Mouse (Mus musculus): Measurements from ENCODE around the gene Bicdl2. TPM values are rescaled to one million over a fixed set of nuclear protein-coding genes. Genes with fewer than 3 reads are reported as not detected.

Bicdl2 gene
- not detected for total RNA-seq (2021)
- long read RNA-seq, experiment 1, result 0 reads
- long read RNA-seq, experiment 2, result 0 reads

- DNase-seq, result peak; percentile 36 to 44
- intact Hi-C loops (cut with DNase I), result loop anchor here (2.0 kb wide), 1 partner anchor 47 kb away; no protein-coding TSS in a partner anchor
Measured at GRCm38 (mm10) chr17:23660117-23660875, at the start of gene Bicdl2. Bicdl2 (plus strand) TSS chr17:23660506.

DNA sequence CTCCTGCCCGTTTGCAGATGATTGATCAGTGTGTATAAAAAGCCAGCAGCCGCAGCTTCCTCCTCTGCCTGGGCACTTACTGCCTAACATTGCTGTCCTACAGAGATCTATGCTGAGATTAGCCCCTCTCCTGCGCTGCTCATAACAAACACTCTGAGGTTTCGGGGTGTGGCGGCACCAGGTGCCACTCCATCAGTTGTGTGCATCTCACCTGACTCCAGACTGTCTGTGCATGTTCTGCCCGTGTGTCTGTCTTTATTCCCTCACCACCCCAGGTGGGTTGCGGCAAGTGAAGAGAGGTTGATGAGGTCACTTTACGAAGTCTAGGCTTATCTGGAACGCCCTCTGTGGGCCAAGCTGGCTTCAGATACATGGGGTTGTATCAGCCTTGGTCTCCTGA lies 43.2 kb upstream of the Bicdl2 start:
- intact Hi-C loops (cut with DNase I), result no loop called here
- no peak for DNase-seq

- intact Hi-C loops (cut with DNase I), result no loop called here
Measured at GRCm38 (mm10) chr17:23620351-23620750, 40.0 kb upstream of the Bicdl2 start.

DNA sequence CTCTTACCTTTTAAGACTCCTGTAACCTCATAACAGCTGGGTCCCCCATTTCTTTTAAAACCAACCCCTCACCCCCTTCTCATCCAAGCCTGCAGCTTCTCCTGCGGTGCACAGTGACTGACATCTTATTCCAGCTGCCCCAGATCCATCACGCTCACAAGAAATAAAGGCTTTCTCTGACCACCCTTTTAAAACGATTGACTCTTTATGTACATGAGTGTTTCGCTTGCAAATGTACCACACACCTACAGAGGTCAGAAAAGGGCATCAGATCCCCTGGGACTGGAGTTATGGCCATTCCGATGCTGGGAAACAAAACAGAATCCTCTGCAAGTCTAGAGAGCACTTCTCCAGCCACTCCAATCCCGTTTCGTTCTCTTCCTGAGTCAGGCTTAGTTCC lies 32.5 kb upstream of the Bicdl2 start:
- DNase-seq, result no peak
- intact Hi-C loops (cut with DNase I), result no loop called here

More at GRCm38 (mm10) chr17:23620351-23620750, 40.0 kb upstream of the Bicdl2 start:
- DNase-seq, result no peak

- intact Hi-C loops (cut with DNase I), result loop anchor here (2.0 kb wide), 1 partner anchor 60 kb away; no protein-coding TSS in a partner anchor
- peak; percentile 83 to 90 for DNase-seq
Measured at GRCm38 (mm10) chr17:23630195-23631020, 29.9 kb upstream of the Bicdl2 start.

DNA sequence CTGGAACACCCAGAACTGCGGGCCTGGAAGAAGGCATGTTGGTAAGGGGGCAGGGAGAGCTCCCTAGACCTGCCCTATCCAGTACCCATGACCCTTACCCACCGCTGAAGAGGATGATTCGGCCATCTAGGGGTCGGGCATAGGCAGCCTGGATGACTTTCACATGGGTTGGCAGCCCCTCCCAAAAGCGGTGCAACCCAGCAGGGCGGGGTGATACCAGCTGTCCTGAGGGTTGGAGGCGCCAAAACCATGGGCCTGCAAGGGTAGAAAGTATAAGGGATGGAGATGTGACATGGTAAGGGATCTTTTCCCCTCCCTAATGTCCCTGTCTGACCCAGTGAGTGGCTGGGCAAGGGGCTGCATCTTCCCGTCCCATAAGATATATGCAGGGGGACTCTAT lies 29.1 kb upstream of the Bicdl2 start:
- no peak for DNase-seq
- intact Hi-C loops (cut with DNase I), result loop anchor here (2.0 kb wide), 1 partner anchor 60 kb away; no protein-coding TSS in a partner anchor

DNA sequence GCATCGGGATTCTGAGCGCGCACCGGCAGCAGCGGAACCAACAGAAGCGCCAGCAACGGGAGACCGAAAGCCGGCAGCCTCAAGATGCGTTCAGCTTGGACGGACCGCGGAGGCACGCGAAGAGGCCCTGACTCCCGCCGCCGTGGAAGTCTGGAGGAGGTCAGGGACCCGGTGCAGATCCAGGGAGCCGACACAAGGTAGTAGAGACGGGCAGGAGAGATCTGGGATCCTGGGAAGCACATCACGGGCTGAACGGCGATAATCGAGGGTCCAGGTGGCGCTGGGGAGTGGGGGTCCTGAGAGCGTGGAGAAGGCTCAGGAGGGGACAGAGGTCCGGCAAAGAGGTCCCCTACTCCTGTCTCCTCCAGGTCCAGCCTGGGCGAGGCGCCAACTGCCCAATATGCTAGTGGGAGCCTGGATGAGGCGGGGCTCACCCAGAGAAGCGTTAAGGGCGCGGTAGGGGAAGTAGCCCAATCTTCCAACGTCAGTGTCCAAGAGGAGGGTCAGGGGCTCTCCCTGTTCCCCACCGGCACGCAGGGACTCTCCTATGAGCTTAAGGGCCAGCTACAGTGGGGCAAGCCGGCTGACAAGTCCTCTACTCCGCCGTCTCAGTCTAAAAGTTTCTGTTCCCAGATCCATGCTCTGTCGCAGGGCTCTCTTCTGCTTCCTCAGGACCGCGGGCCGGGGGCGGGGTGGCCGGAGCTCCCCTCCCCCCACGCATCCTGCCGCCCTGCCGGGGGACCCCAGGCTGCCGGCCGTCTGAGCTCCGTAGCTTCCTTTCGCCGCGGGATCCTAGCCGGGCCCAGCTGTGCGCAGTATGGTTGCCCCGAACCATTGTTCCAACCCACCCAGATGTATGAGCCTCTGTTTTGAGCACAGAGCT lies 15.5 kb upstream of the Bicdl2 start, which contains the start of gene Mmp25:
Gene Mmp25 (minus strand): TSS at position 665 of the 883 bp plus-strand sequence.
- DNase-seq, result peak; percentile 21 to 32
- intact Hi-C loops (cut with DNase I), result no loop called here

DNA sequence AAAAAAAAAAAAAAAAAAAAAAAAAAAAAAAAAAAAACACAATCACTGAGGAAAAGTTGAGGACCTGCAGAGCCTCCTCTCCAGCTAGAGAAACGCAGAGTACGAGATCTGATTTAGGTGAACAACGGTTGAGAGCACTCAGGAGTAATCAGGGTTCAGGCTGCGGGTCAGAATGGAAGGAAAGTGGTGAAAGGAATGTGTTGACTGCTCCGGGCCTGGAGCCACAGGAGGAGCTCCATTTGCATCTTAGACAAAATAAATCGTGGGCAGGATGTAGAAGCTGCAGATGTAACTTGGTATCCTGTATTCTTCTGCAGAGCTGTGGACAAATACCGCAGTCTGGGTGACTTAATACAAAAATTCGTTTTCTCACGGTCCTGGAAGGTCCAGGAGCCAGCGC lies 14.4 kb upstream of the Bicdl2 start:
- no peak for DNase-seq
- intact Hi-C loops (cut with DNase I), result no loop called here

GRCm38 (mm10) chr17:23651363-23651762 lies 8.9 kb upstream of the Bicdl2 start:
- DNase-seq, result no peak
- intact Hi-C loops (cut with DNase I), result no loop called here

- DNase-seq, result no peak
- intact Hi-C loops (cut with DNase I), result no loop called here
Measured at GRCm38 (mm10) chr17:23653324-23653723, 7.0 kb upstream of the Bicdl2 start.

- DNase-seq, result no peak
- intact Hi-C loops (cut with DNase I), result no loop called here
Measured at GRCm38 (mm10) chr17:23654001-23654400, 6.3 kb upstream of the Bicdl2 start.

DNA sequence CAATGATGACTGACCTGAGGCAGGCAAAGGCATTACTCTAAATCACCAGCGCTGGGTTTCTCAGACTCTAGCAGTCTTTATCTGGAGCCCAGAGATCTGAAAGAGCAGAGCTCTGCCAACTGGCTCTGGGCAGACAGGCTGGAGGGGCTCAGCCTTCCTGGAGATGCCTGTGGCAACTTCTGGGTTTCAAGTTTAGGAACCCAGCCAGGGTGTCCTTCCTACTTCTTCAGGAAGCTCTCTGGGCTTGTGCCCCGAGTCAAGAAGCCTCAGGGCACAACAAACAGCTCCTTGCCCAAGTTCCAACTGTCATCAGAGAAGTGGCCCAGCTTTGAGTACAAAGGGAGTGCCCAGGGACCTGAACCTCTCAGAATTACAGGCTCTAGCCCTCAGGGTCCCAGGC lies 5.9 kb upstream of the Bicdl2 start:
- no peak for DNase-seq
- intact Hi-C loops (cut with DNase I), result no loop called here

GRCm38 (mm10) chr17:23658450-23658849 lies 1.9 kb upstream of the Bicdl2 start:
- intact Hi-C loops (cut with DNase I), result no loop called here
- DNase-seq, result no peak

GRCm38 (mm10) chr17:23660876-23661200 lies 532 bp downstream of the Bicdl2 start:
- intact Hi-C loops (cut with DNase I), result loop anchor here (2.0 kb wide), 1 partner anchor 46 kb away; no protein-coding TSS in a partner anchor
- no peak for DNase-seq

DNA sequence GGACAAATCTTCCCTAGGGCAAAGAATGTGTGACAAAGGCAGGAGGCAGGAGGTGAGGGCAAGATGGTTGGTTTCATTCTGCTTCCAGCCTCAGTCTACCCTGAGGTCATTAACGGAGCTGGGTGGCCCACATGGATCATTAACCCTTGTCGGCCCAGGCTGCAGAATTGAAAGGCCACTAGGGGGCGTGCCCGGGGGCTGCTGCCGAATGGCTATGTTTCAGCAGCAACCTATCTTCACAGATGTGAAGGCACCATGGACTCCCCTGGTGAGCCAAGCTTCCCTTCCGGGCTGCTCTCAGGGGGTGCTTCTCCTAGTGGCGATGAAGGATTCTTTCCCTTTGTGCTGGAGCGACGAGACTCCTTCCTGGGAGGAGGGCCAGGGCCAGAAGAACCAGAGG lies 1.2 kb downstream of the Bicdl2 start:
- DNase-seq, result no peak
- intact Hi-C loops (cut with DNase I), result loop anchor here (2.0 kb wide), 1 partner anchor 45 kb away; no protein-coding TSS in a partner anchor

DNA sequence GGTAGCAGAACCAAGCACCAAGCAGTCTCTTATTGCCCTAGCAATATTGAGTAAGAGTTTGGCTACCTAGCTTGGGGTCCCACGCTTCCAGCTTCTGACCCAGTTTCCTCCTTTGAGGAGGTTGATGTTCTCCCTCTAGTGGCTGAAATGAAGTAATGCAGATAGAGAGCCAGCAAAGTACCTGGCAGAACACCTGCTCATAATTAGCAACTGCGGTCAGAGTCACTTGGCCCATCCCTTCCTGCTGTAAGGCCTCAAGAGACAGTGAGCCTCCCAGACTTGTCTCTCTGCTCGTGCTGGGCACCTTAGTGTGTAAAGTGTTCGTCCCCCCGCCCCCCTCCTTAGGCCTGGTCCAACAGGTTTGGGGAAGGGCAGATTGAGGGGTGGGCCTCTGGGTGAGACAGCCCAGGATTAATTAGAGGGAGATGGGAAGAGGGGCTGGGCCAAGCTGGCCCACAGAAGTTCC lies 4.3 kb downstream of the Bicdl2 start:
- intact Hi-C loops (cut with DNase I), result no loop called here
- no peak for DNase-seq

DNA sequence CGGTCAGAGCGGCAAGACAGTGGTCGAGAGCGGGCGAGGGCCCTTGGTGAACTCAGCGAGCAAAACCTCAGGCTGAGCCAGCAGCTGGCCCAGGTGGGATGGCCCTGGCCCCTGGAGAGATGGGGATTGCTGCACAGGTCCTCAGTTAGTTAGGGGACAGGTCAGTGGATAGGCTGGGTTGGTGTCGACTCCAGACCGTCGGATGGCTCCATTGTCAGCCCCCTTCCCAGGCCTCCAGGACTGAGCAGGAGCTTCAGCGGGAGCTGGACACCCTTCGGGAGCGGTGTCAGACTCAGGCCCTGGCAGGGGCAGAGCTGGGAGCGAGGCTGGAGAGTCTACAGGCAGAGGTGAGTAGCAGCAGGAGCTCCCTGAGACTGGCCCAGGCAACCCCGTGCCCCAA lies 5.2 kb downstream of the Bicdl2 start:
- no peak for DNase-seq
- intact Hi-C loops (cut with DNase I), result no loop called here

GRCm38 (mm10) chr17:23670516-23671074 lies 10.3 kb downstream of the Bicdl2 start:
- no peak for DNase-seq
- intact Hi-C loops (cut with DNase I), result no loop called here

DNA sequence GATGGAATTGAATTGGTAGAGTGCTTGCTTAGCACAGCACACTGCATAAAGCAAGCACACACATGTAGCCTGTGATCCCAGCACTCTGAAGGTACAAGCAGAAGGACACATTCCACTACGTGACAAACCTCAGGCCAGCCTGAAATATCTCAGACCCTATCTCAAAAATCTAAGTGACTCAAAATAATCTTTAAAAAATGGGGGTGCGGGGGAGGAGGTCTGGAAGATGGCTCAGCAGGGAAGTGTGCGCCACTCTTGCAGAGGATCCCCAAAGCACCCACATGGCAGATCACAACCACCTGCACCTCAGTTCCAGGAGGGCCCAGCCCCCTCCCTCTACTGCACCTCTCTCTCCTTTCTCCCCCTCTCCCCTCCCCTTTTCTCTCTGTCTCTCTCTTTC lies 11.2 kb downstream of the Bicdl2 start:
- no peak for DNase-seq
- intact Hi-C loops (cut with DNase I), result no loop called here

DNA sequence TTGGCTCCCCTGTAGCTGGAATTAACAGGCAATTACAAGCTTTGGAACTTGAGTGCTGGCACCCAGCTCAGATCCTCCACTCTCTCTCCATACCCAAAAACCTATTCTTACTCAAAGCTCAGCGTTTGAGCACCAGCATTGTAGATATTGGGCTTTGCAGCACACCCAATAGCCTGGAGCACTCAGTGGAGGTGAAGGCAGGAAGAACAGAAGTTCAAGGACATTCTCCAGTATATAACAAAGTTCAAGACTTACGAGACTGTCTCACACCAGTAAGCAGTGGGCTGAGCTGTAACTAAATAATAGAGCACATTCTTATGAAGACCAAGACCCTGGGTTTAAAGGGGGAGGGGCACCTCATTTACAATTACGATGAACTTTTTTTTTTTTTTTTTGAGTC lies 12.5 kb downstream of the Bicdl2 start:
- intact Hi-C loops (cut with DNase I), result no loop called here
- DNase-seq, result no peak

All from heart, postnatal 14 days (tissue).